Mouse (Mus musculus) liver, postnatal 0 days (tissue): ENCODE results near the gene Reep1. TPM values are rescaled to one million over a fixed set of nuclear protein-coding genes. Genes with fewer than 3 reads are reported as not detected.

Experiments
- ATAC-seq: fragments of 200-750 bp; cut with Nextera tagmentation; 2 replicates; pipeline ENCODE4 v1.8.0; 2017; ENCODE audit warnings: mild to moderate bottlenecking, moderate library complexity
- DNase-seq: peaks from one replicate; pipeline ENCODE4 v3.0.0-alpha.2; 2016
- H3K27ac ChIP-seq: fragments of 300-500 bp; sonication (generic); 2 replicates; pipeline ENCODE4 v1.5.1; 2014; ENCODE audit warnings: antibody characterized with exemption, moderate library complexity, mild to moderate bottlenecking, low read depth
- H3K27me3 ChIP-seq: fragments of 300-500 bp; sonication (generic); 2 replicates; pipeline ENCODE4 v1.6.1; 2014; ENCODE audit warnings: low read length, control low read depth, mixed read lengths; ENCODE audit not compliant: insufficient read depth
- H3K36me3 ChIP-seq: fragments of 300-500 bp; sonication (generic); replicated peaks from 2 replicates; pipeline ENCODE4 v1.6.1; 2014; ENCODE audit warnings: mild to moderate bottlenecking, control low read depth, low read length, moderate library complexity, mixed read lengths; ENCODE audit not compliant: insufficient read depth
- H3K4me1 ChIP-seq: fragments of 300-500 bp; sonication (generic); 2 replicates; pipeline ENCODE4 v1.6.1; 2014; ENCODE audit warnings: antibody characterized with exemption, mild to moderate bottlenecking, control low read depth; ENCODE audit not compliant: insufficient read depth
- H3K4me2 ChIP-seq: fragments of 300-500 bp; sonication (generic); 2 replicates; pipeline ENCODE4 v1.6.1; 2014; ENCODE audit warnings: low read depth, mild to moderate bottlenecking, low read length, moderate library complexity, mixed read lengths
- H3K4me3 ChIP-seq: fragments of 300-500 bp; sonication (generic); 2 replicates; pipeline ENCODE4 v1.5.1; 2014; ENCODE audit warnings: low read depth, low read length
- H3K9ac ChIP-seq: fragments of 300-500 bp; sonication (generic); replicated peaks from 2 replicates; pipeline ENCODE4 v1.6.1; 2014; ENCODE audit warnings: mild to moderate bottlenecking, moderate library complexity
- H3K9me3 ChIP-seq: fragments of 300-500 bp; sonication (generic); 2 replicates; pipeline ENCODE4 v1.6.1; 2016; ENCODE audit warnings: mild to moderate bottlenecking, control low read depth, low read length, mixed read lengths
- CTCF ChIP-seq: sonication (generic); IDR thresholded peaks from 2 replicates; pipeline ENCODE4 v1.5.1; 2016; ENCODE audit warnings: antibody characterized with exemption, low read depth
- EP300 ChIP-seq: IDR thresholded peaks from 2 replicates; pipeline ENCODE4 v1.6.1; 2016; ENCODE audit warnings: antibody characterized with exemption, low read depth, mild to moderate bottlenecking
- WGBS: fragments of 180-500 bp; shearing (Covaris S2); extraction: QIAGEN DNeasy Blood & Tissue Kit; methylation state at CpG from one replicate; pipeline ENCODE4 v1.1.7; 2014; ENCODE audit not compliant: insufficient replicate concordance; 5-methylcytosine and 5-hydroxymethylcytosine counted together
- polyA plus RNA-seq: library from polyadenylated mRNA; unstranded; fragments of >200 nt; fragmentation: Nextera tagmentation; extraction: Ambion mirVana; gene quantifications from 2 replicates; pipeline ENCODE4 v1.2.1, GENCODE M21; 2015

Reep1 gene
- polyA plus RNA-seq, 1 experiment from 2014 or later = 2.3 TPM

DNA sequence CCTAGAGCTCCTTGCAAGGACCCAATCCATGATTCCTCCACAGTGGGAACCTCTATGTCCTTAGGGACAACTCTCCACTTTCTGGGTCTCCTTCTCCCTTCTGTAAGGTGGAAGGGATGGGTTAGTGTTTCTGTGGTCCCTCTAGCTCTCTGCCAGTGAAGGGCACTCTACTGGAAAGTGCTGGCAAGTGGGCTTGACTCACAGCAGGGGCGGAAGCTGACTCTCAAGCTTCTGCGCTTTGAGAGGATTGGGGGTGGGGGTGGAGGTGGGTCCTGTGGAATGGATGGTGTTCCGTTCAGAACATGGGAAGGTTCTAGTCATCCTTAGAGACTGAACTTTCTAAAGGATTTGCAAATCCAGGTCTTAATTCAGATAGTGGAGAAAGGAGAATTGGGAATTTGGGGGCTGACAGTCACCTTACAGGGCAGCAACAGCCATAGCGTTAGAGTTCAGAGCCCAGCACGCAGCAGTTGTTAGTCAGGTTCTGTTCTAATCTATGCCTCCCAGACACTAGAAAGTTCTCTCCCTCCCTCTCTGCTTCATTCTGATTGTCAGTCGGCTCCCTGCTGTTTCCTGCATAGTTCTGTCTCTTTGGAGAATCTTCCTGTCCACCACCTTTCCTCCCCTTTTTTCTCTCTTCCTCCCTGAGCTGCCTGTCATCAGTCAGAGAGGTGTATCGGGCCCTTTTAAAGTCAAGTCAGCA, 93.8 kb downstream of the Reep1 start:
- H3K36me3 ChIP-seq = no peaks in the 10 kb centered on the region
- H3K4me2 ChIP-seq = peak overlapping the region; percentile 38
- H3K27ac ChIP-seq = peak overlapping the region; percentile 44; the same call in 1 of the 2 replicates
- 0 out of 2 replicates have a peak, but pooled peaks cover 4% of the 10 kb centered on the region for H3K4me1 ChIP-seq
- no peaks in the 10 kb centered on the region for H3K27me3 ChIP-seq
- DNase-seq (no peak), ATAC-seq (peak; percentile 87)
- H3K9ac ChIP-seq = no peak overlapping the region
- TF ChIP-seq EP300 (peak; percentile 85), CTCF (no peak)
- H3K9me3 ChIP-seq = no peaks in the 10 kb centered on the region
- H3K4me3 ChIP-seq = no peak overlapping the region
- 47% methylated on average over 7 of the region's 7 CpGs for WGBS

- Histone ChIP-seq H3K9me3 (no peaks in the 10 kb centered on the region), H3K9ac (peak overlapping the region; percentile 21; the same call in 1 of the 2 replicates), H3K36me3 (no peaks in the 10 kb centered on the region), H3K4me1 (0 out of 2 replicates have a peak, but pooled peaks cover 4% of the 10 kb centered on the region), H3K4me3 (no peak overlapping the region), H3K27me3 (no peaks in the 10 kb centered on the region), H3K27ac (peak overlapping the region; percentile 44; the same call in 1 of the 2 replicates), H3K4me2 (peak overlapping the region; percentile 38)
- WGBS = 62% methylated on average over 10 of the region's 10 CpGs
- DNase-seq (no peak), ATAC-seq (peak; percentile 46; the same call in 1 of the 2 replicates)
- no peak for TF ChIP-seq EP300
- no peak for TF ChIP-seq CTCF
Observed at GRCm38 (mm10) chr6:71801714-71802094, 94.3 kb downstream of the Reep1 start.

- Histone ChIP-seq H3K9ac (no peak overlapping the region), H3K36me3 (no peaks in the 10 kb centered on the region), H3K4me3 (no peak overlapping the region), H3K27me3 (no peaks in the 10 kb centered on the region), H3K27ac (no peak overlapping the region), H3K9me3 (no peaks in the 10 kb centered on the region), H3K4me2 (no peak overlapping the region), H3K4me1 (0 out of 2 replicates have a peak, but pooled peaks cover 4% of the 10 kb centered on the region)
- ATAC-seq = no peak
- WGBS = 82% methylated on average over 1 of the region's 1 CpGs
- DNase-seq = no peak
- TF ChIP-seq CTCF (no peak), EP300 (no peak)
Observed at GRCm38 (mm10) chr6:71803609-71804008, 96.2 kb downstream of the Reep1 start.

DNA sequence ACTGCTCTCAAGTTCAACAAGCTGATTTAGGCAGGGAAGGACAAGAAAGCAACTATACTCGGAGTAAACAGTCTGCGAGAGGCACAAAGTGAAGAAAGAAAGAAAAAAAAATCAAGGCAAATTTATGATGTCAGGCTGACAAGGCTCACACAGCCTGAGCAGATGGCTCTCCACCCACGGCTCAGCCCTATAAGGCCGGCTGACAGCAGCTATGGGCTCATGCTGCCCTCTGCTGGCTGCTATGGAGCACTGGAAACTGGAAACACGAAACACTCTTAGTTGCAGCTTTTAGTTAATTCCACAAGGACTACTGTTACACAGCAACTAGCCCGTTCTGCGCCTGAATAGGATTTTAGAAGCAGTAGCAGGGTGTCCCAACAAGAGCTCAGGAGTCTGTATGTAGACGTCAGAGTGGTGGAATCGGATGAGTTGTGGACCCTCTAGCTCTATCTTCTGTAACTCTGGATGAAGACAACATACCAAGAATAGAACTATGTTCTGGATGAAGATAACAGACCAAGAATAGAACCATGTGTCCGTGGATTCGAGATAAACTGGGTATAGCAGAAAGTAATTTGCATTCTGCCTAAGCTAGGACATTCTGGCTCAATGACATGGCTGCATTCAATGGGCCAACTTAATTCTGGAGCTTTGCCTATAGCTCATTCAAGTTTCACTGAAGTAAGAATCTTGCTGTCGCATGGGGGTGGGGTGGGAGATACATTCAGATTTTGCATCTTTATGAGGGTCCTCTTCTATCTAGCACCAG, 96.9 kb downstream of the Reep1 start:
- 17% methylated on average over 12 of the region's 12 CpGs for WGBS

GRCm38 (mm10) chr6:71806713-71807112, 99.4 kb downstream of the Reep1 start:
- 39% methylated on average over 1 of the region's 1 CpGs for WGBS
- Histone ChIP-seq H3K27ac (no peak overlapping the region), H3K9me3 (no peaks in the 10 kb centered on the region), H3K4me1 (0 out of 2 replicates have a peak, but pooled peaks cover 4% of the 10 kb centered on the region), H3K27me3 (no peaks in the 10 kb centered on the region), H3K4me3 (no peak overlapping the region), H3K9ac (no peak overlapping the region), H3K36me3 (no peaks in the 10 kb centered on the region), H3K4me2 (no peak overlapping the region)
- TF ChIP-seq CTCF (no peak), EP300 (no peak)
- DNase-seq (no peak), ATAC-seq (peak; percentile 18; the same call in 1 of the 2 replicates)

More for the DNA sequence above, 96.9 kb downstream of the Reep1 start:
- ATAC-seq (peak; percentile 72), DNase-seq (peak; percentile 72)
- Histone ChIP-seq H3K9me3 (no peaks in the 10 kb centered on the region), H3K4me2 (no peak overlapping the region), H3K4me1 (0 out of 2 replicates have a peak, but pooled peaks cover 4% of the 10 kb centered on the region), H3K27me3 (no peaks in the 10 kb centered on the region), H3K4me3 (no peak overlapping the region), H3K27ac (no peak overlapping the region), H3K36me3 (no peaks in the 10 kb centered on the region), H3K9ac (no peak overlapping the region)
- TF ChIP-seq EP300 = no peak
- TF ChIP-seq CTCF = peak; percentile 98

GRCm38 (mm10) chr6:71809890-71810289, 102.5 kb downstream of the Reep1 start:
- H3K9me3 ChIP-seq = no peaks in the 10 kb centered on the region
- H3K27me3 ChIP-seq = no peaks in the 10 kb centered on the region
- peaks cover 5% of the 10 kb centered on the region; the same call in 1 of the 2 replicates for H3K36me3 ChIP-seq
- TF ChIP-seq CTCF = no peak
- TF ChIP-seq EP300 = no peak
- DNase-seq = no peak
- H3K27ac ChIP-seq = no peak overlapping the region
- H3K9ac ChIP-seq = no peak overlapping the region
- no peak overlapping the region for H3K4me2 ChIP-seq
- peaks cover 7% of the 10 kb centered on the region; the same call in 1 of the 2 replicates for H3K4me1 ChIP-seq
- WGBS = 90% methylated on average over 9 of the region's 9 CpGs
- H3K4me3 ChIP-seq = no peak overlapping the region
- no peak for ATAC-seq
